Mouse (Mus musculus): ENCODE measurements around the gene Nr1d1. TPM values are rescaled to one million over a fixed set of nuclear protein-coding genes. Genes with fewer than 3 reads are reported as not detected.

Nr1d1 gene
- total RNA-seq, 2 experiments from 2014 or later = 82.0 to 85.4 TPM

- intact Hi-C loops (cut with DNase I) = loop anchor here (2.0 kb wide), 1 partner anchor 13 kb away; no protein-coding TSS in a partner anchor
- DNase-seq (ENCODE audit: low spot score in 2 of 2) = peak; percentile 99 to 100
Observed at GRCm38 (mm10) chr11:98773635-98774295, 1.4 kb downstream of the Nr1d1 start.

GRCm38 (mm10) chr11:98772667-98773171 is 2.4 kb downstream of the Nr1d1 start:
- DNase-seq (ENCODE audit: low spot score in 2 of 2) = no peak
- intact Hi-C loops (cut with DNase I) = loop anchor here (2.0 kb wide), 1 partner anchor 14 kb away; no protein-coding TSS in a partner anchor

GRCm38 (mm10) chr11:98771844-98772525 is 3.1 kb downstream of the Nr1d1 start:
- DNase-seq (ENCODE audit: low spot score in 2 of 2) = no peak
- intact Hi-C loops (cut with DNase I) = loop anchor here (2.0 kb wide), 1 partner anchor 15 kb away; no protein-coding TSS in a partner anchor

GRCm38 (mm10) chr11:98771131-98771530 is 4.0 kb downstream of the Nr1d1 start:
- intact Hi-C loops (cut with DNase I) = no loop called here
- DNase-seq (ENCODE audit: low spot score in 2 of 2) = no peak

GRCm38 (mm10) chr11:98770096-98770975 is 4.8 kb downstream of the Nr1d1 start:
- DNase-seq (ENCODE audit: low spot score in 2 of 2) = peak in 1 of 2 experiments; percentile 79
- intact Hi-C loops (cut with DNase I) = no loop called here

GRCm38 (mm10) chr11:98769007-98769954 is 5.9 kb downstream of the Nr1d1 start:
- no peak for DNase-seq (ENCODE audit: low spot score in 2 of 2)
- intact Hi-C loops (cut with DNase I) = no loop called here

GRCm38 (mm10) chr11:98768127-98769006 is 6.8 kb downstream of the Nr1d1 start:
- intact Hi-C loops (cut with DNase I) = no loop called here
- DNase-seq (ENCODE audit: low spot score in 2 of 2) = no peak

- no peak for DNase-seq (ENCODE audit: low spot score in 2 of 2)
- intact Hi-C loops (cut with DNase I) = no loop called here
Observed at GRCm38 (mm10) chr11:98767713-98768112, 7.4 kb downstream of the Nr1d1 start.

GRCm38 (mm10) chr11:98767276-98767675 is 7.9 kb downstream of the Nr1d1 start:
- intact Hi-C loops (cut with DNase I) = no loop called here
- peak in 1 of 2 experiments; percentile 87 for DNase-seq (ENCODE audit: low spot score in 2 of 2)

GRCm38 (mm10) chr11:98766816-98767215 is 8.3 kb downstream of the Nr1d1 start:
- intact Hi-C loops (cut with DNase I) = no loop called here
- DNase-seq (ENCODE audit: low spot score in 2 of 2) = no peak

- no peak for DNase-seq (ENCODE audit: low spot score in 2 of 2)
- intact Hi-C loops (cut with DNase I) = no loop called here
Observed at GRCm38 (mm10) chr11:98766346-98766745, 8.8 kb downstream of the Nr1d1 start.

- intact Hi-C loops (cut with DNase I) = no loop called here
Observed at GRCm38 (mm10) chr11:98765421-98766309, 9.5 kb downstream of the Nr1d1 start.

GRCm38 (mm10) chr11:98764746-98765145 is 10.4 kb downstream of the Nr1d1 start:
- intact Hi-C loops (cut with DNase I) = no loop called here
- DNase-seq (ENCODE audit: low spot score in 2 of 2) = no peak

More at GRCm38 (mm10) chr11:98765421-98766309, 9.5 kb downstream of the Nr1d1 start:
- DNase-seq (ENCODE audit: low spot score in 2 of 2) = no peak

- intact Hi-C loops (cut with DNase I) = no loop called here
- no peak for DNase-seq (ENCODE audit: low spot score in 2 of 2)
Observed at GRCm38 (mm10) chr11:98764091-98764490, 11.0 kb downstream of the Nr1d1 start.

GRCm38 (mm10) chr11:98763502-98763861 is 11.7 kb downstream of the Nr1d1 start:
- no peak for DNase-seq (ENCODE audit: low spot score in 2 of 2)
- intact Hi-C loops (cut with DNase I) = no loop called here

GRCm38 (mm10) chr11:98762756-98763501 is 12.2 kb downstream of the Nr1d1 start:
- peak; percentile 71 to 91 for DNase-seq (ENCODE audit: low spot score in 2 of 2)
- intact Hi-C loops (cut with DNase I) = no loop called here

All from left cerebral cortex, postnatal 14 days (tissue).